Mouse (Mus musculus): ENCODE results near the gene Wdr6.
"Not testable (repeated sequence)": the region's sequence is repeated elsewhere in the genome, so short reads cannot be mapped to it uniquely, and the experiment has no call there.

Wdr6 gene

GRCm38 (mm10) chr9:108578545-108579343 lies at the start of gene Wdr6:
Gene Wdr6, minus strand, starts transcription at chr9:108578739.
- DNase-seq (ENCODE audit: low spot score in 2 of 2): peak; percentile 95 to 96

- DNase-seq (ENCODE audit: low spot score in 2 of 2): no peak
These were observed 49.6 kb upstream of the Wdr6 start for GRCm38 (mm10) chr9:108628141-108628540.

- DNase-seq (ENCODE audit: low spot score in 2 of 2): no peak
These were observed 48.0 kb upstream of the Wdr6 start for GRCm38 (mm10) chr9:108626498-108626897.

GRCm38 (mm10) chr9:108617301-108617700 lies 38.8 kb upstream of the Wdr6 start:
- DNase-seq (ENCODE audit: low spot score in 2 of 2): no peak

GRCm38 (mm10) chr9:108611488-108611887 lies 32.9 kb upstream of the Wdr6 start:
- DNase-seq (ENCODE audit: low spot score in 2 of 2): no peak

- DNase-seq (ENCODE audit: low spot score in 2 of 2): no peak
These were observed 30.4 kb upstream of the Wdr6 start for GRCm38 (mm10) chr9:108608889-108609288.

- not testable (repeated sequence) for DNase-seq (ENCODE audit: low spot score in 2 of 2)
These were observed 29.4 kb upstream of the Wdr6 start for GRCm38 (mm10) chr9:108607929-108608328.

- DNase-seq (ENCODE audit: low spot score in 2 of 2): no peak
These were observed 23.4 kb upstream of the Wdr6 start for GRCm38 (mm10) chr9:108601986-108602385.

- no peak for DNase-seq (ENCODE audit: low spot score in 2 of 2)
These were observed 21.5 kb upstream of the Wdr6 start for GRCm38 (mm10) chr9:108600011-108600410.

GRCm38 (mm10) chr9:108599021-108599566 lies 20.6 kb upstream of the Wdr6 start:
- no peak for DNase-seq (ENCODE audit: low spot score in 2 of 2)

- peak in 1 of 2 experiments; percentile 72 for DNase-seq (ENCODE audit: low spot score in 2 of 2)
These were observed 18.6 kb upstream of the Wdr6 start, which contains the start of gene P4htm for GRCm38 (mm10) chr9:108596998-108597764. Gene P4htm, minus strand, starts transcription at chr9:108597667.

- no peak for DNase-seq (ENCODE audit: low spot score in 2 of 2)
These were observed 15.8 kb upstream of the Wdr6 start for GRCm38 (mm10) chr9:108594354-108594753.

GRCm38 (mm10) chr9:108591462-108591861 lies 12.9 kb upstream of the Wdr6 start:
- no peak for DNase-seq (ENCODE audit: low spot score in 2 of 2)

GRCm38 (mm10) chr9:108589229-108589628 lies 10.7 kb upstream of the Wdr6 start:
- DNase-seq (ENCODE audit: low spot score in 2 of 2): no peak

GRCm38 (mm10) chr9:108587571-108588180 lies 9.1 kb upstream of the Wdr6 start:
- DNase-seq (ENCODE audit: low spot score in 2 of 2): peak; percentile 80 to 90

- DNase-seq (ENCODE audit: low spot score in 2 of 2): no peak
These were observed 778 bp upstream of the Wdr6 start for GRCm38 (mm10) chr9:108579344-108579690.

- no peak for DNase-seq (ENCODE audit: low spot score in 2 of 2)
These were observed 500 bp downstream of the Wdr6 start for GRCm38 (mm10) chr9:108577934-108578544.

GRCm38 (mm10) chr9:108577025-108577424 lies 1.5 kb downstream of the Wdr6 start:
- DNase-seq (ENCODE audit: low spot score in 2 of 2): no peak

- DNase-seq (ENCODE audit: low spot score in 2 of 2): no peak
These were observed 2.9 kb downstream of the Wdr6 start for GRCm38 (mm10) chr9:108575321-108576297.

- DNase-seq (ENCODE audit: low spot score in 2 of 2): no peak
These were observed 3.6 kb downstream of the Wdr6 start for GRCm38 (mm10) chr9:108574921-108575320.
